8 mouse cellular contexts compared by ENCODE assay signal in the genomic region with DNA sequence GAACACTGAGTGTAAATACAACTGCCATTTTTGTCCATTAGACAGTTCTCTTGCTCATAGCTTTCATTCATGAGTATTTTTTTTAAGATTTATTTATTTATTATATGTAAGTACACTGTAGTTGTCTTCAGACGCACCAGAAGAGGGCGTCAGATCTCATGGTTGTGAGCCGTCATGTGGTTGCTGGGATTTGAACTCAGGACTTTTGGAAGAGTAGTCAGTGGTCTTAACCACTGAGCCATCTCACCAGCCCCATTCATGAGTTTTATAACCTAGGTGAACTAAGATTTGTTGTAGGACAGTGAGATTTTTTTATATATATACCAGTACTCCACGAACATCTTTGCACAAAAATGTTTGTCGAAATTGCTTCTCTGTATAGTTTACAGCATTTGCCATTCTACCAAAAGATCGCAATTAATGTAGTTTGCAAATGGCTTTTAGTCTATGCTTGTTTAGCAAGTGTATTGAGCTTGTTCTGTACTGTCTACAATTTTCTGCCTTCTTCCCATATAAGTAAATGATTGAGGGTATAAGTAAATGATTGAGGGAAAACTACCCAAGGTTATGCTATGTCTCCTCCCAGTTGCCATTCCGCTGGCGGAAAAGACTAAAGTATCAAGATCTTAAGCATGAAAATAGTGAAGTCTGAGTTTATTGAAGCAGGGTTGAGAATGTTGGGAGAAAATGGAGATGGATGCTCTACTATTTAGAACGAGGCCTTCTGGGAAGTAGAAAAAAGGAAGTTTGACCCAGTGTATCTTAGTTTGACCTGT. TPM values are rescaled to one million over a fixed set of nuclear protein-coding genes. Genes with fewer than 3 reads are reported as not detected.
DNase-seq lines count a peak whose midpoint lies in the region; ATAC-seq lines count a peak whose summit lies in the region.

No protein-coding gene starts in this region.

- no peaks in the 10 kb centered on the region for H3K9me3 ChIP-seq in heart, embryonic 13.5 days
- no peaks in the 10 kb centered on the region for H3K9me3 ChIP-seq in heart, embryonic 12.5 days (replicated peaks)
- H3K9me3 ChIP-seq in embryonic facial prominence, embryonic 14.5 days (ENCODE audit: control insufficient read depth, low read length) = no peaks in the 10 kb centered on the region

- H3K4me2 ChIP-seq in heart, embryonic 13.5 days = no peak overlapping the region
- H3K4me2 ChIP-seq in heart, embryonic 12.5 days = no peak overlapping the region
- H3K4me2 ChIP-seq in embryonic facial prominence, embryonic 14.5 days (ENCODE audit: low read depth, low read length) = no peak overlapping the region

- peaks cover 31% of the 10 kb centered on the region for H3K4me1 ChIP-seq in heart, embryonic 13.5 days
- H3K4me1 ChIP-seq in heart, embryonic 12.5 days (replicated peaks) = peaks cover 19% of the 10 kb centered on the region
- peaks cover 13% of the 10 kb centered on the region for H3K4me1 ChIP-seq in embryonic facial prominence, embryonic 14.5 days (ENCODE audit: control insufficient read depth, insufficient read depth, low read length)

- no peak for ATAC-seq in heart, embryonic 13.5 days (ENCODE audit: extremely low read depth, insufficient number of reproducible peaks, low FRiP score, low TSS enrichment)
- no peak for ATAC-seq in heart, embryonic 12.5 days (ENCODE audit: insufficient number of reproducible peaks, low FRiP score)
- ATAC-seq in embryonic facial prominence, embryonic 14.5 days (ENCODE audit: low read depth) = no peak

- 88% methylated on average over 9 of the region's 9 CpGs for WGBS in heart, embryonic 13.5 days
- 89% methylated on average over 9 of the region's 9 CpGs for WGBS in heart, embryonic 12.5 days
- WGBS in embryonic facial prominence, embryonic 14.5 days = 91% methylated on average over 9 of the region's 9 CpGs

- H3K36me3 ChIP-seq in heart, embryonic 13.5 days = peaks cover 16% of the 10 kb centered on the region
- H3K36me3 ChIP-seq in heart, embryonic 12.5 days = peaks cover 14% of the 10 kb centered on the region
- H3K36me3 ChIP-seq in embryonic facial prominence, embryonic 14.5 days (ENCODE audit: control insufficient read depth, insufficient read depth, low read length) = peaks cover 14% of the 10 kb centered on the region

- H3K27ac ChIP-seq in heart, embryonic 13.5 days (replicated peaks) = peak overlapping the region; percentile 91; the same call in 1 of the 2 replicates
- no peak overlapping the region for H3K27ac ChIP-seq in heart, embryonic 12.5 days (ENCODE audit: poor library complexity, severe bottlenecking)
- peak overlapping the region; percentile 86 for H3K27ac ChIP-seq in embryonic facial prominence, embryonic 14.5 days (replicated peaks; ENCODE audit: low read depth, low read length)

- no peak overlapping the region for H3K4me3 ChIP-seq in heart, embryonic 13.5 days
- no peak overlapping the region for H3K4me3 ChIP-seq in heart, embryonic 12.5 days
- H3K4me3 ChIP-seq in embryonic facial prominence, embryonic 14.5 days (ENCODE audit: low read depth, low read length) = no peak overlapping the region

- H3K27me3 ChIP-seq in heart, embryonic 13.5 days (replicated peaks) = no peaks in the 10 kb centered on the region
- no peaks in the 10 kb centered on the region for H3K27me3 ChIP-seq in heart, embryonic 12.5 days (replicated peaks)
- H3K27me3 ChIP-seq in embryonic facial prominence, embryonic 14.5 days (replicated peaks; ENCODE audit: control insufficient read depth, insufficient read depth, low read length) = no peaks in the 10 kb centered on the region

- H3K9ac ChIP-seq in heart, embryonic 13.5 days = no peak overlapping the region
- H3K9ac ChIP-seq in heart, embryonic 12.5 days = no peak overlapping the region
- no peak overlapping the region for H3K9ac ChIP-seq in embryonic facial prominence, embryonic 14.5 days (ENCODE audit: low read depth, low read length)

- peak; percentile 51 for DNase-seq in A20 (ENCODE audit: low read depth, low spot score)
- DNase-seq in embryonic facial prominence, embryonic 14.5 days (ENCODE audit: low spot score) = no peak
- peak; percentile 29 for DNase-seq in kidney, postnatal 10 days
- no peak for DNase-seq in frontal cortex, postnatal 14 days (ENCODE audit: low spot score in 2 of 2)
- no peak for DNase-seq in layer of hippocampus, postnatal 10 days (ENCODE audit: low spot score in 2 of 2)
- DNase-seq in testis, postnatal 10 days (ENCODE audit: low spot score) = no peak

RNA-seq across cellular contexts. Expression of a gene that starts 1.2 kb away (rescaled TPM):
- 40.7 and 42.5 TPM in 2 replicates for polyA plus RNA-seq in heart, embryonic 13.5 days (2015; fragmentation: Nextera tagmentation; extraction: Ambion mirVana)
- 48.9 and 52.4 TPM in 2 replicates for polyA plus RNA-seq in heart, embryonic 12.5 days (2016; fragmentation: Nextera tagmentation; extraction: Ambion mirVana)
- polyA plus RNA-seq in embryonic facial prominence, embryonic 14.5 days (2014; fragmentation: Nextera tagmentation; extraction: Ambion mirVana) = 69.1 and 69.4 TPM in 2 replicates
- 10 to 100 TPM; 58.1 to 68.1 TPM for total RNA-seq in layer of hippocampus, postnatal 10 days (2021)

RNA-seq across cellular contexts. Expression of a gene that starts 55.7 kb away (rescaled TPM):
- 151 and 168 TPM in 2 replicates for polyA plus RNA-seq in heart, embryonic 13.5 days (2015; fragmentation: Nextera tagmentation; extraction: Ambion mirVana)
- polyA plus RNA-seq in heart, embryonic 12.5 days (2016; fragmentation: Nextera tagmentation; extraction: Ambion mirVana) = 176 and 187 TPM in 2 replicates
- 181 and 204 TPM in 2 replicates for polyA plus RNA-seq in embryonic facial prominence, embryonic 14.5 days (2014; fragmentation: Nextera tagmentation; extraction: Ambion mirVana)
- 100 to 1,000 TPM; 123 to 148 TPM for total RNA-seq in layer of hippocampus, postnatal 10 days (2021)

Comparison
In these comparisons a context has a peak if more than half of its experiments do, and no peak if none do; other contexts are left out.
1. DNase-seq: peak in A20 (single experiment) and kidney, postnatal 10 days (single experiment); none in embryonic facial prominence, embryonic 14.5 days (single experiment), frontal cortex, postnatal 14 days (0 of 2), layer of hippocampus, postnatal 10 days (0 of 2) and testis, postnatal 10 days (single experiment).